Mouse (Mus musculus): Measurements from ENCODE around the gene Map7d3. TPM values are rescaled to one million over a fixed set of nuclear protein-coding genes. Genes with fewer than 3 reads are reported as not detected.

Gene Map7d3
- total RNA-seq, 2 experiments from 2014 or later, result not detected

Other genes starting within 250 kb of the Map7d3 start
- gene Mmgt1, start 224.3 kb downstream of the Map7d3 start, total RNA-seq (2021), result 10 to 100 TPM; 33.5 to 34.1 TPM
- gene Slc9a6, start 212.6 kb downstream of the Map7d3 start, total RNA-seq (2021), result 10 to 100 TPM; 87.0 to 87.9 TPM
- gene Fhl1, start 90.5 kb downstream of the Map7d3 start, total RNA-seq (2021), result 100 to 1,000 TPM; 108 to 124 TPM
- gene Adgrg4, start 47.8 kb upstream of the Map7d3 start, total RNA-seq (2021), result not detected
- under 1 TPM; 0.45 to 0.67 TPM for gene Brs3, start 220.7 kb upstream of the Map7d3 start, total RNA-seq (2021)
- 10 to 100 TPM; 62.5 to 67.9 TPM for gene Htatsf1, start 231.3 kb upstream of the Map7d3 start, total RNA-seq (2021)